Mouse (Mus musculus) liver, embryonic 12.5 days (tissue): ENCODE results near the gene Lyrm1. TPM values are rescaled to one million over a fixed set of nuclear protein-coding genes. Genes with fewer than 3 reads are reported as not detected.

Experiments
- ATAC-seq: fragments of 200-750 bp; cut with Nextera tagmentation; 2 replicates; pipeline ENCODE4 v1.8.0; 2017; ENCODE audit warnings: moderate number of reproducible peaks, mild to moderate bottlenecking, moderate library complexity
- H3K27ac ChIP-seq: fragments of 300-500 bp; sonication (generic); 2 replicates; pipeline ENCODE4 v1.5.1; 2016; ENCODE audit warnings: mild to moderate bottlenecking
- H3K27me3 ChIP-seq: fragments of 300-500 bp; sonication (generic); replicated peaks from 2 replicates; pipeline ENCODE4 v1.6.1; 2016; ENCODE audit warnings: mild to moderate bottlenecking, moderate library complexity
- H3K36me3 ChIP-seq: fragments of 300-500 bp; sonication (generic); 2 replicates; pipeline ENCODE4 v1.6.1; 2016; ENCODE audit warnings: mild to moderate bottlenecking, moderate library complexity
- H3K4me1 ChIP-seq: fragments of 300-500 bp; sonication (generic); 2 replicates; pipeline ENCODE4 v1.6.1; 2016
- H3K4me2 ChIP-seq: fragments of 300-500 bp; sonication (generic); 2 replicates; pipeline ENCODE4 v1.6.1; 2016; ENCODE audit warnings: mild to moderate bottlenecking, moderate library complexity
- H3K4me3 ChIP-seq: fragments of 300-500 bp; sonication (generic); 2 replicates; pipeline ENCODE4 v1.5.1; 2016; ENCODE audit warnings: mild to moderate bottlenecking, moderate library complexity
- H3K9ac ChIP-seq: fragments of 300-500 bp; sonication (generic); 2 replicates; pipeline ENCODE4 v1.6.1; 2016; ENCODE audit warnings: mild to moderate bottlenecking, moderate library complexity
- H3K9me3 ChIP-seq: fragments of 300-500 bp; sonication (generic); replicated peaks from 2 replicates; pipeline ENCODE4 v1.6.1; 2016; ENCODE audit warnings: mild to moderate bottlenecking, moderate library complexity
- WGBS: fragments of 180-500 bp; shearing (Covaris S2); methylation state at CpG from one replicate; pipeline ENCODE4 v1.1.7; 2016; ENCODE audit not compliant: insufficient replicate concordance; 5-methylcytosine and 5-hydroxymethylcytosine counted together
- polyA plus RNA-seq: library from polyadenylated mRNA; unstranded; fragments of >200 nt; fragmentation: Nextera tagmentation; extraction: Ambion mirVana; gene quantifications from 2 replicates; pipeline ENCODE4 v1.2.1, GENCODE M21; 2016

Lyrm1 gene
- polyA plus RNA-seq, 1 experiment from 2014 or later = 4.6 TPM

GRCm38 (mm10) chr7:119976256-119976655 is 80.6 kb downstream of the Lyrm1 start:
- Histone ChIP-seq H3K27me3 (no peaks in the 10 kb centered on the region), H3K4me3 (no peak overlapping the region), H3K4me2 (no peak overlapping the region), H3K27ac (no peak overlapping the region), H3K36me3 (no peaks in the 10 kb centered on the region), H3K9me3 (no peaks in the 10 kb centered on the region), H3K4me1 (no peaks in the 10 kb centered on the region), H3K9ac (no peak overlapping the region)
- ATAC-seq = no peak
- WGBS = 54% methylated on average over 6 of the region's 6 CpGs

GRCm38 (mm10) chr7:119977574-119977973 is 81.9 kb downstream of the Lyrm1 start:
- Histone ChIP-seq H3K36me3 (no peaks in the 10 kb centered on the region), H3K9me3 (no peaks in the 10 kb centered on the region), H3K4me2 (no peak overlapping the region), H3K4me3 (no peak overlapping the region), H3K27ac (no peak overlapping the region), H3K27me3 (no peaks in the 10 kb centered on the region), H3K9ac (no peak overlapping the region), H3K4me1 (no peaks in the 10 kb centered on the region)
- 48% methylated on average over 7 of the region's 7 CpGs for WGBS
- ATAC-seq = no peak

- Histone ChIP-seq H3K4me2 (no peak overlapping the region), H3K27me3 (no peaks in the 10 kb centered on the region), H3K9me3 (no peaks in the 10 kb centered on the region), H3K27ac (no peak overlapping the region), H3K9ac (no peak overlapping the region), H3K4me3 (no peak overlapping the region), H3K4me1 (no peaks in the 10 kb centered on the region), H3K36me3 (no peaks in the 10 kb centered on the region)
- no peak for ATAC-seq
Observed at GRCm38 (mm10) chr7:119978576-119978975, 82.9 kb downstream of the Lyrm1 start.

GRCm38 (mm10) chr7:119980170-119980569 is 84.5 kb downstream of the Lyrm1 start:
- Histone ChIP-seq H3K4me1 (no peaks in the 10 kb centered on the region), H3K9ac (no peak overlapping the region), H3K4me2 (no peak overlapping the region), H3K27ac (no peak overlapping the region), H3K9me3 (no peaks in the 10 kb centered on the region), H3K4me3 (no peak overlapping the region), H3K36me3 (no peaks in the 10 kb centered on the region), H3K27me3 (no peaks in the 10 kb centered on the region)
- ATAC-seq = no peak
- WGBS = 71% methylated on average over 3 of the region's 3 CpGs

- Histone ChIP-seq H3K36me3 (no peaks in the 10 kb centered on the region), H3K4me3 (no peak overlapping the region), H3K4me1 (no peaks in the 10 kb centered on the region), H3K4me2 (no peak overlapping the region), H3K27ac (no peak overlapping the region), H3K27me3 (no peaks in the 10 kb centered on the region), H3K9ac (no peak overlapping the region), H3K9me3 (no peaks in the 10 kb centered on the region)
- no peak for ATAC-seq
- WGBS = 49% methylated on average over 3 of the region's 3 CpGs
Observed at GRCm38 (mm10) chr7:119985279-119985912, 89.7 kb downstream of the Lyrm1 start.

GRCm38 (mm10) chr7:119997066-119997465 is 101.4 kb downstream of the Lyrm1 start:
- Histone ChIP-seq H3K27me3 (no peaks in the 10 kb centered on the region), H3K4me3 (no peak overlapping the region), H3K4me2 (no peak overlapping the region), H3K9me3 (no peaks in the 10 kb centered on the region), H3K4me1 (no peaks in the 10 kb centered on the region), H3K9ac (no peak overlapping the region), H3K36me3 (no peaks in the 10 kb centered on the region), H3K27ac (no peak overlapping the region)
- 59% methylated on average over 6 of the region's 6 CpGs for WGBS
- ATAC-seq = no peak

Other genes starting within 250 kb of the Lyrm1 start
- gene Acsm4, start 205.8 kb upstream of the Lyrm1 start, polyA plus RNA-seq = not detected in 2 replicates
- 51.4 and 52.8 TPM in 2 replicates for gene Thumpd1, start 175.1 kb upstream of the Lyrm1 start, polyA plus RNA-seq
- gene Acsm3, start 134.9 kb upstream of the Lyrm1 start, polyA plus RNA-seq = 0.26 and 0.31 TPM in 2 replicates
- 13.6 and 14.0 TPM in 2 replicates for gene Rexo5, start 101.9 kb upstream of the Lyrm1 start, polyA plus RNA-seq
- gene Eri2, start 101.8 kb upstream of the Lyrm1 start, polyA plus RNA-seq = 16.6 and 16.9 TPM in 2 replicates
- 3.1 and 3.5 TPM in 2 replicates for gene Dcun1d3, start 437 bp downstream of the Lyrm1 start, polyA plus RNA-seq
- not detected in 2 replicates for gene Dnah3, start 199.4 kb downstream of the Lyrm1 start, polyA plus RNA-seq
- 3.9 and 4.0 TPM in 2 replicates for gene Tmem159, start 206.5 kb downstream of the Lyrm1 start, polyA plus RNA-seq
- gene Zp2, start 249.4 kb downstream of the Lyrm1 start, polyA plus RNA-seq = not detected in 2 replicates